In the genomic region with DNA sequence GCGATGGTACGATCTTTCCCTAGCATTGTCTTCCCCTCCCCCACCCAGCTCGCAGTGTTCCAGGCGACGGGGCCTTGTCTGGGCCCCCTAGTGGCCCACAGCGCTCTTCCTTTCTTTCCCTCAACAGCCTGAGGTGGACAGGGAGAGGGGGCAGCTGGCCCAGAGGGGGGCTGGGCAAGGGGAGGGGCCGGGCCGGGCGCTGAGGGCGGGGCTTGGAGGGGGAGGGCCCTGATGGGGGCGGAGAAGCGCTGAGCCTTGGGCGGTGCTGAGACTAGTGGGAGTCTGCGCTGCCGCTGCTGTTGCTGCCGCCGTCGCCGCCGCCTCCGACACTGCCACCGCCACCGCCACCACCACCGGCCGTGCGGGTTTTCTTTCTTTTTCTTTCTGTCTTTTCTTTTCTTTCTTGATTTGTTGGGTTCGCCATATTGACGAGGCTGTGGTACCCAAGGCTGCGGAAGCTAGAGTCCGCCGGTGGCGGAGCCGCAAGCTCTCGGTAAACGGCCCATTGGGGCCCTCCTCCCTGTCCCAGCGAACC, we compare ENCODE assay signal across 8 mouse cellular contexts. TPM values are rescaled to one million over a fixed set of nuclear protein-coding genes. Genes with fewer than 3 reads are reported as not detected.
DNase-seq lines count a peak whose midpoint lies in the region; ATAC-seq and TF ChIP-seq lines count a peak whose summit lies in the region.

A gene (plus strand): TSS at position 258 of the 535 bp plus-strand sequence.

- peak within 1 kb of the TSS; percentile 37 for H3K4me2 ChIP-seq in forebrain, embryonic 14.5 days (ENCODE audit: low read length)

- H3K27me3 ChIP-seq in MEL (ENCODE audit: control insufficient read depth in 1 of 2, insufficient read depth in 2 of 2, low read length in 2 of 2), result no peaks in the 10 kb centered on the region
- H3K27me3 ChIP-seq in forebrain, embryonic 14.5 days (replicated peaks; ENCODE audit: control insufficient read depth, insufficient read depth, low read length), result no peaks in the 10 kb centered on the region
- no peaks in the 10 kb centered on the region for H3K27me3 ChIP-seq in small intestine, adult 2 months (ENCODE audit: control insufficient read depth, insufficient read depth, low read length)

- peak within 1 kb of the TSS; percentile 92 to 96 for H3K4me3 ChIP-seq in MEL (ENCODE audit: control insufficient read depth in 1 of 2, insufficient read depth in 1 of 2, low read depth in 2 of 2, low read length in 2 of 2)
- H3K4me3 ChIP-seq in forebrain, embryonic 14.5 days (ENCODE audit: low read depth, low read length), result peak within 1 kb of the TSS; percentile 63
- peak within 1 kb of the TSS; percentile 92 for H3K4me3 ChIP-seq in small intestine, adult 2 months (ENCODE audit: low read depth, low read length)

- peak within 1 kb of the TSS; percentile 94 for H3K27ac ChIP-seq in MEL (ENCODE audit: control insufficient read depth, low read depth, low read length)
- H3K27ac ChIP-seq in forebrain, embryonic 14.5 days (ENCODE audit: low read depth, low read length), result peak within 1 kb of the TSS; percentile 97
- peak within 1 kb of the TSS; percentile 97 for H3K27ac ChIP-seq in small intestine, adult 2 months (ENCODE audit: insufficient read depth, low read depth, low read length)

- peak; percentile 22 to 71 (median 68); a peak in 5 of 6 replicates for TF ChIP-seq CTCF in MEL (IDR thresholded peaks at IDR 0.05 in 2 of 3, conservative IDR thresholded peaks at IDR 0.05 in 1 of 3; ENCODE audit: control insufficient read depth in 1 of 3, insufficient read depth in 1 of 3, low read depth in 2 of 3, low read length in 3 of 3, poor library complexity in 1 of 3, severe bottlenecking in 1 of 3)
- peak; percentile 48; the same call in 1 of the 2 replicates for TF ChIP-seq CTCF in small intestine, adult 2 months (IDR thresholded peaks at IDR 0.05; ENCODE audit: extremely low read depth, insufficient read length, insufficient replicate concordance, low read depth, low read length)

- H3K36me3 ChIP-seq in MEL (ENCODE audit: control insufficient read depth in 1 of 2, insufficient read depth in 2 of 2, low read length in 2 of 2), result peaks cover 12 to 16% of the 10 kb centered on the region in 2 experiments
- H3K36me3 ChIP-seq in forebrain, embryonic 14.5 days (ENCODE audit: control insufficient read depth, insufficient read depth, low read length), result no peaks in the 10 kb centered on the region
- H3K36me3 ChIP-seq in small intestine, adult 2 months (ENCODE audit: control insufficient read depth, insufficient read depth, low read length), result peaks cover 2% of the 10 kb centered on the region

- TF ChIP-seq EP300 in MEL (IDR thresholded peaks at IDR 0.05; ENCODE audit: low read depth in 1 of 2, low read length in 2 of 2), result peak in 1 of 2 experiments; percentile 53; a peak in 2 of 4 replicates

- ATAC-seq in forebrain, embryonic 14.5 days, result peak; percentile 87
- ATAC-seq in hematopoietic stem cell, adult 5-6 weeks (replicated peaks in 1 of 2; ENCODE audit: insufficient read depth in 1 of 2, low FRiP score in 2 of 2, low TSS enrichment in 1 of 2, low read depth in 1 of 2, poor library complexity in 2 of 2, severe bottlenecking in 2 of 2), result peak; percentile 78 to 79

- peak; percentile 63 to 76; a peak in 3 of 4 replicates for TF ChIP-seq POLR2A in MEL (IDR thresholded peaks at IDR 0.05; ENCODE audit: control insufficient read depth in 1 of 2, insufficient read depth in 1 of 2, low read depth in 1 of 2, low read length in 2 of 2, poor library complexity in 1 of 2)
- TF ChIP-seq POLR2A in small intestine, adult 2 months (IDR thresholded peaks at IDR 0.05; ENCODE audit: low read depth, low read length), result peak; percentile 46; the same call in 1 of the 2 replicates

- TF ChIP-seq RAD21 in MEL (IDR thresholded peaks at IDR 0.05; ENCODE audit: low read depth, low read length), result peak; percentile 24

- peak; percentile 94 for DNase-seq in MEL (ENCODE audit: low read depth, low spot score)
- DNase-seq in adrenal gland, postnatal 4 days (ENCODE audit: low spot score in 2 of 2), result no peak
- DNase-seq in forebrain, embryonic 14.5 days (ENCODE audit: low spot score), result no peak
- DNase-seq in layer of hippocampus, postnatal 36 days, result no peak
- DNase-seq in lung, postnatal 4 days, result peak; percentile 89 to 93
- DNase-seq in cerebellum, adult 18-20 months, result no peak

- peaks cover 6 to 19% of the 10 kb centered on the region in 2 experiments for H3K4me1 ChIP-seq in MEL (ENCODE audit: control insufficient read depth in 1 of 2, insufficient read depth in 2 of 2, low read length in 2 of 2)
- H3K4me1 ChIP-seq in forebrain, embryonic 14.5 days (ENCODE audit: control insufficient read depth, insufficient read depth, low read length), result no peaks in the 10 kb centered on the region
- no peaks in the 10 kb centered on the region for H3K4me1 ChIP-seq in small intestine, adult 2 months (ENCODE audit: control insufficient read depth, insufficient read depth, insufficient read length, low read length)

- peaks cover 31% of the 10 kb centered on the region for H3K79me2 ChIP-seq in MEL (ENCODE audit: control insufficient read depth, insufficient read depth, low read length, poor library complexity)

- 28% methylated on average over 34 of the region's 36 CpGs for WGBS in forebrain, embryonic 14.5 days
- 8% methylated on average over 36 of the region's 36 CpGs for WGBS in small intestine, adult 2 months

- no peaks in the 10 kb centered on the region for H3K9me3 ChIP-seq in MEL (replicated peaks; ENCODE audit: insufficient read depth, low read length)
- H3K9me3 ChIP-seq in forebrain, embryonic 14.5 days (replicated peaks; ENCODE audit: control insufficient read depth, low read length), result no peaks in the 10 kb centered on the region

- peak within 1 kb of the TSS; percentile 98 for H3K9ac ChIP-seq in MEL (ENCODE audit: control insufficient read depth, low read depth, low read length, poor library complexity, severe bottlenecking)
- H3K9ac ChIP-seq in forebrain, embryonic 14.5 days (ENCODE audit: low read length), result peak within 1 kb of the TSS; percentile 81

TF ChIP-seq in MEL, 35 proteins besides CTCF, POLR2A, EP300 and RAD21 (continues in another document):
- TF ChIP-seq MYB (IDR thresholded peaks at IDR 0.05; ENCODE audit: low read depth, low read length) (no peak), UBTF (IDR thresholded peaks at IDR 0.05; ENCODE audit: borderline replicate concordance, insufficient read depth, low read depth, low read length) (0 out of 2 replicates have a peak, but pooled peaks have one; percentile 11), NRF1 (IDR thresholded peaks at IDR 0.05; ENCODE audit: insufficient read depth, low read depth, low read length, poor library complexity, severe bottlenecking) (0 out of 2 replicates have a peak, but pooled peaks have one; percentile 41), MYC (IDR thresholded peaks at IDR 0.05; ENCODE audit: low read depth, low read length) (no peak; the same call in 1 of the 2 replicates), MAZ (IDR thresholded peaks at IDR 0.05; ENCODE audit: low read depth, low read length) (peak; percentile 84), ELF1 (IDR thresholded peaks at IDR 0.05; ENCODE audit: low read depth, low read length) (0 out of 2 replicates have a peak, but pooled peaks have one; percentile 32), BHLHE40 (IDR thresholded peaks at IDR 0.05; ENCODE audit: borderline replicate concordance, low read depth, low read length) (peak; percentile 69; the same call in 1 of the 2 replicates), POLR2AphosphoS5 (IDR thresholded peaks at IDR 0.05; ENCODE audit: borderline replicate concordance, low read depth, low read length) (no peak), POLR2AphosphoS2 (IDR thresholded peaks at IDR 0.05; ENCODE audit: low read length) (0 out of 2 replicates have a peak, but pooled peaks have one; percentile 79), TAL1 (IDR thresholded peaks at IDR 0.05; ENCODE audit: low read length) (no peak), MAX (IDR thresholded peaks at IDR 0.05; ENCODE audit: low read length) (no peak), USF2 (IDR thresholded peaks at IDR 0.05; ENCODE audit: borderline replicate concordance in 1 of 2, insufficient read depth in 1 of 2, low read depth in 1 of 2, low read length in 2 of 2) (no peak), JUND (IDR thresholded peaks at IDR 0.05; ENCODE audit: low read depth, low read length) (no peak), TCF12 (IDR thresholded peaks at IDR 0.05; ENCODE audit: low read depth, low read length) (peak; percentile 44; the same call in 1 of the 2 replicates), SMC3 (IDR thresholded peaks at IDR 0.05; ENCODE audit: low read depth, low read length) (peak; percentile 63), HCFC1 (IDR thresholded peaks at IDR 0.05; ENCODE audit: low read depth, low read length) (peak; percentile 65), USF1 (IDR thresholded peaks at IDR 0.05; ENCODE audit: low read depth, low read length) (peak; percentile 37), GATA1 (IDR thresholded peaks at IDR 0.05; ENCODE audit: low read depth, low read length) (no peak), NELFE (IDR thresholded peaks at IDR 0.05; ENCODE audit: low read depth, low read length) (peak; percentile 80), MXI1 (IDR thresholded peaks at IDR 0.05; ENCODE audit: low read depth, low read length) (no peak), KAT2A (conservative IDR thresholded peaks at IDR 0.05; ENCODE audit: low read depth, low read length) (no peak), SIN3A (IDR thresholded peaks at IDR 0.05; ENCODE audit: low read length) (peak; percentile 31), CHD1 (IDR thresholded peaks at IDR 0.05; ENCODE audit: low read depth, low read length) (no peak), ZKSCAN1 (IDR thresholded peaks at IDR 0.05; ENCODE audit: low read depth, low read length) (no peak), E2F4 (IDR thresholded peaks at IDR 0.05; ENCODE audit: borderline replicate concordance, low read depth, low read length) (no peak), CHD2 (IDR thresholded peaks at IDR 0.05; ENCODE audit: low read length) (peak; percentile 76), GABPA (IDR thresholded peaks at IDR 0.05; ENCODE audit: low read depth, low read length) (no peak), RCOR1 (IDR thresholded peaks at IDR 0.05; ENCODE audit: low read depth, low read length) (no peak; the same call in 1 of the 2 replicates), ZNF384 (IDR thresholded peaks at IDR 0.05; ENCODE audit: low read depth, low read length) (no peak)

RNA-seq across cellular contexts. Expression of the gene that starts here (rescaled TPM):
- 118 and 147 TPM in 2 replicates for total RNA-seq in MEL (2012; rRNA removed)
- polyA plus RNA-seq in MEL (2012; ENCODE audit: insufficient read depth in 1 of 2, insufficient read length in 2 of 2, low read depth in 1 of 2, low replicate concordance in 2 of 2, missing spikeins in 1 of 2), result 100 to 1,000 TPM in 1 of 2 experiments, 10 to 100 TPM in 1; 89.3 to 328 TPM
- total RNA-seq in adrenal gland, postnatal 4 days (2021), result 100 to 1,000 TPM; 150 to 172 TPM
- polyA plus RNA-seq in forebrain, embryonic 14.5 days (2014; fragmentation: Nextera tagmentation; extraction: Ambion mirVana), result 61.2 and 88.9 TPM in 2 replicates
- total RNA-seq in hematopoietic stem cell, adult 5-6 weeks (2017), result 163 and 166 TPM in 2 replicates
- 100 to 1,000 TPM; 222 to 240 TPM for total RNA-seq in layer of hippocampus, postnatal 36 days (2021)
- 2.6 and 5.4 TPM in 2 replicates for polyA plus RNA-seq in small intestine, adult 2 months (2012; rRNA removed)

Comparison
In these comparisons a context has a peak if more than half of its experiments do, and no peak if none do; other contexts are left out.
1. DNase-seq: peak in MEL (single experiment) and lung, postnatal 4 days (2 of 2); none in adrenal gland, postnatal 4 days (0 of 2), forebrain, embryonic 14.5 days (single experiment), layer of hippocampus, postnatal 36 days (0 of 2) and cerebellum, adult 18-20 months (0 of 2).
2. Peak in every context shown above with its lines, with median percentiles within 50 percentile points of each other: H3K27ac ChIP-seq and H3K4me3 ChIP-seq.